Mouse (Mus musculus) brain, embryonic 14.5 days (tissue): ENCODE measurements around the gene Pla2g3. TPM values are rescaled to one million over a fixed set of nuclear protein-coding genes. Genes with fewer than 3 reads are reported as not detected.

Experiments used
- DNase-seq: peaks from one replicate; pipeline ENCODE4 v3.0.0-alpha.2; 2011; ENCODE audit warnings: low read depth
- CTCF ChIP-seq: fragments of 200-500 bp; IDR thresholded peaks from 2 replicates; pipeline ENCODE4 v1.5.1; 2012; ENCODE audit warnings: inconsistent platforms, mild to moderate bottlenecking, moderate library complexity, borderline replicate concordance; ENCODE audit not compliant: insufficient read depth, insufficient read length; ENCODE audit errors: extremely low read depth
- POLR2A ChIP-seq: fragments of 200-500 bp; IDR thresholded peaks from 2 replicates; pipeline ENCODE4 v1.6.1; 2012; ENCODE audit warnings: mild to moderate bottlenecking, inconsistent platforms, borderline replicate concordance; ENCODE audit not compliant: poor library complexity, insufficient read depth, insufficient read length, severe bottlenecking; ENCODE audit errors: extremely low read depth
- polyA plus RNA-seq: library from polyadenylated mRNA; depleted of rRNA; stranded (reverse); fragments of >200 nt; gene quantifications from 2 replicates; pipeline ENCODE4 v1.2.3, GENCODE M21; 2012

Pla2g3 gene
- polyA plus RNA-seq, 1 experiment = 1.3 TPM

DNA sequence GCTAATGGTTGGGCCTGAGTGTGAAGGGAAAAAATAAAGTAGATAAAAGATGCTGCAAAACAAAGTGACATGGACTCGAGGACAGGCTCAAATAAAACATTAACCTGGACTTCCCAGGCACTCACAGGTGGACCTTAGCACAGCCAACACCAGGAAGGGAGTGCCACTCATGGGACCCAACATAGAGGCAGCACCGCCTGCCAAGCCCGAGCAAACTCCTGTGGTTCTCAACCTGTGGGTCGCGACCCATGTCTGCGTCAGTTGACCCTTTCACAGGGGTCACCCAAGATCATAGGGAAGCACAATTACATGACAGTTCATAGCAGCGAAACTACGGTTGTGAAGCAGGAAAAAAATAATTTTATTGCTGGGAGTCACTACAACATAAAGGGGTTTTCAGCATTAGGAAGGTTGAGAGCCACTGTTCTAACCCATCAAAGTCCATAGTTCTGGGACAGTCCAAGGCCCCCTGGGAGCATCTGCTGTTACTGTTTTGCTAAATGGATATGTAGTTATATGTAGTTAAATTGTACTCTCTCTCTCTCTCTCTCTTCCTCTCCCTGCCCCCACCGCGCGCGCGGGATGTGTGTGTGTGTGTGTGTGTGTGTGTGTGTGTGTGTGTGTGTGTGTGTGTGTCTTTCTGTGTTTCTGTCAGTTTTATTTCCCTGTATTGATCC, 29.5 kb upstream of the Pla2g3 start:
- no peak for TF ChIP-seq POLR2A
- no peak for TF ChIP-seq CTCF
- DNase-seq = no peak

DNA sequence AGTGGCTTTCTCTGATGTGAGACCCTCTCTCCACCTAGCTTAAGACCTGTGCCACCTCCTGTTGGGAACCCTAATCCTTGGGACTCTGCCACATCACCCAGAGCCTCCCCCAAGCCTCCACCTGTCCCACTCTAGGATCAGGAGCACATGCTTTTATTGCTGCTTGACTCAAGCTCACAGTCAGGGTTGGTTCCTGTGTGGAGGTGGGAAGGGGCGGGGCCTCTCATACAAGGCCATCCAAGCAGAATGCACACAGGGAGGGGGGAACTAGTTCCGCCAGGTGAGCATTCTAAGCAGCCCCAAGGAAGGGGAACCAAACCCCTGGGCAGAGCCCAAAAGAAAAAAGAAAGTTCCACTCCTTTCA, 29.0 kb upstream of the Pla2g3 start:
- DNase-seq = no peak
- no peak for TF ChIP-seq POLR2A
- TF ChIP-seq CTCF = no peak

DNA sequence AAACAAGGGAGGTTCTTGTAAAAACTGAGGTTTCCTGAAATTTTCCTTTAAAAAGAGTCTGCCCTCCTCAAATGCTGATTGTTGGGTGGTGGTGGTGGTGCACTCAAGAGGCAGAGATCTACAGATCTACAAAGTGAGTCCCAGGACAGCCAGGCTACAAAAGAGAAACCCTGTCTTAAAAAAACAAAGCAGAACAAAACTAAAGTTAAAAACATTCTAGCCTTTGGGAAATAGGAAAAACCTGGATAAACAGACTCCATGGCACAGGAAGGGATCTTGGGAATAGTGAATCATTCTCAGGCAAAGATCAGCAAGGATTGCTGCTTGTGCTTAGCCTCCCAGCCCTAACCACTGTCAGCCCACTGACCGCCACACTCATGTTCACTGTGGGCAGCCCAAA, 25.2 kb upstream of the Pla2g3 start:
- TF ChIP-seq POLR2A = no peak
- no peak for TF ChIP-seq CTCF
- no peak for DNase-seq

DNA sequence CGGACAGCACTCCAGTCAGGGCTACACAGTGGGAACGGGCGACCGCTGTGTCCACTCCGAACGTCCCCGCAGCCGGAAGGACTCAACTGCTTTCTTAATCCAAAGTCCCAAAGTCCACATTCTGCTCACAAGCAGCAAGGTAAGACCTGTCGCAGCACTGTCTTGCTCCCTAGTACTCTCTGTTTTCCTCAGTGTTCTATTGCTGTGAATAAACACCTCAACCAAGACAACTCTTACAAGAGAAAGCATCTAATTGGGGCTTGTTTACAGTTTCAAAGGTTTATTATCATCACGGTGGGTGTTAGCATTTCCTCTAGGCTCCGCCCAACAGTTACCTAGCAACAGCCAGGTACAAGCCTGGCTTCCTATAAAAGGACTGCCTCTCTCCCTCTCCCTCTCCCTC, 16.6 kb upstream of the Pla2g3 start:
- TF ChIP-seq POLR2A (no peak), CTCF (no peak)
- no peak for DNase-seq

DNA sequence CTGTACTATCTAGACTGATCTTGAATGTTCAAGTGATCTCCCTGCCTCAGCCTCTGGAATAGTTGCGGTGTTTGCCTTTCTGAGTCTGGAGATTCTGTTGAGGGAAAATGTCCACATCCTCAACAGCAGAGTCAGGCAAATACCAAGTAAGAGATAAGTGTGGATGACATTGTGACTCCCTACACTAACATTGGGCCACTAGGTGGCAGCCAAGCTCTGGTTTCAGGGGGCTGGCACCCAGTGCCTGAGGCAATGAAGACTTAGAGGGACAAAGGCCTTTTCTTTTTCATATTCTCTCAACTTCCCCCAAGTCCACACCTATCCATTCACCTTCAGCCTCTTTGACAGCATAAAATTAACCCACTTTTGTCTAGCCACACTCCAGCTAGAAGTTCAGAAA, 15.6 kb upstream of the Pla2g3 start:
- TF ChIP-seq CTCF (peak; percentile 90), POLR2A (no peak)
- peak; percentile 89 for DNase-seq

DNA sequence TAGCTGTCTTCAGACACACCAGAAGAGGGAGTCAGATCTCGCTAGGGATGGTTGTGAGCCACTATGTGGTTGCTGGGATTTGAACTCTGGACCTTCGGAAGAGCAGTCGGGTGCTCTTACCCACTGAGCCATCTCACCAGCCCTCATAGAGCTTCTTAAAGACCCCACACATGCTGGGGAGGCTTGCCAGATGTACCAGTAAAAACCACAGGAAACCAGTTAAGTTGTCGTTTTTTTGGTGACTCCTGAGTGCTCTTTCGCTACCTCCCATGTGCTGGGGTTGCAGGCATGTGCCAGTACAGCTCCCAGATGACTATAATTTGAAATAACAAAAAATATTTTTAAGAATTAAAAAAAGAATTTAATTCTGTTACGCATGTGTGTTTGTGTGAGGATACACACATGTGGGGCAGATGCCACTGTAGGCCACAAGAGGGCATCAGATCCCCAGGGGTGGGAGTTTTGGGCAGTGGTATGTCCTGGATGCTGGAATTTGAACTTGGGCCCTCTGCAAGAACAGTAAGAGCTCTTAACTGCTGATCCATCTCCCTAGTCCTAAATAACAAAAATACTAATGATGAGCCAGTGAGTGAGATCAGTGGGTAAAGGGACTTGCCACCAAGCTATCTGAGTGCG, 13.5 kb upstream of the Pla2g3 start:
- DNase-seq = no peak
- TF ChIP-seq POLR2A (no peak), CTCF (peak; percentile 38; the same call in 1 of the 2 replicates)

DNA sequence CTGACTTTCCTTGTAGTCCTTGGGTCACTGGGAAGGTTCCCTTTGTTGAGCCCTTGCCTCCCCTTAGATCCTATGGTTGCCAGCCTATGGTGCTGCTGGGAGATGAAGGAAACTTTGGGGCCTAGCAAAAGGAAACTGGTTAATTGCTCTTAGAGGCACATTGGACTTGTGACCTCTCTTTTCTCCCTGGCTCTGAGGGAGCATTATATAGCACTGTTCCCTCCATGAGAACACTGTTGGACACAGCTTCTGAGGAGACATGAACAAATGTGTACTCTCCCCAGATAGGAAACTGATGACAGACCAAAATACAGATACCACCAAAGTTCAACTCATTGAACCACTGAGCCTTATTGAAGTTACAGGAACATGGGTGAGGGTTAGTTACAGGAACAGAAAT, 12.6 kb upstream of the Pla2g3 start:
- no peak for DNase-seq
- no peak for TF ChIP-seq CTCF
- TF ChIP-seq POLR2A = no peak

DNA sequence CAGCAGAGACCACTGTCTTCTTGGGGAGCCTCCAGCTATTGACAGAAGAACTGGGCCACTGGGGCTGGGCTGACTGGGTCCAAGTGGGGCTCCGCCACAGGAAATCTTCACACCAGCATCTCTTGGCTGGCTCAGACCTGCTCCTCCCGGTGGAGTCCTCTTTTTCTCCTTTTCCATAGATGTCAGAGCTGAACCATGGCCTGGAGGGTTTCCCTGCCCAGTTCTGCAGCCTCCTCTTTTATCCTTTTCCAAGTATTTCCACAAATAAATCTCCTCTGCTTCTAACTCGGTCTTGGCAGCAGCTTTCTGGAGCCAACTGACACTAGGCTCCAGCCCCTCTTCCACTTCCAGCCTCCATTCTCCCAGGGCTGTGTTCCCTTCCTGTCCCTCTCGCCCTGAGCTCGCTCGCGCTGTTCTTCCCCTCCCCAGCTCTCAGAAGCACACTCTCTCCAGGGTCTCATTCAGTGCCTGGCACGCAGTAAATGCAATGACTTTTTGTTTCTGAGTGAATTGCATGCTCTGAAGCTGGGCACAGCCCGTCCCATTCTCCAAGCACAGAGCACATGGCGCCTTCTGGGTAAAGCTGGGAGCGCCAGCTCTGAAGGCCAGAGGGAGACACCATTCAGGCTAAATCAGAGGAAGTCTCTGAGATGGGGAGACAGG, 4.0 kb upstream of the Pla2g3 start:
- no peak for TF ChIP-seq POLR2A
- TF ChIP-seq CTCF = no peak
- peak; percentile 54 for DNase-seq

DNA sequence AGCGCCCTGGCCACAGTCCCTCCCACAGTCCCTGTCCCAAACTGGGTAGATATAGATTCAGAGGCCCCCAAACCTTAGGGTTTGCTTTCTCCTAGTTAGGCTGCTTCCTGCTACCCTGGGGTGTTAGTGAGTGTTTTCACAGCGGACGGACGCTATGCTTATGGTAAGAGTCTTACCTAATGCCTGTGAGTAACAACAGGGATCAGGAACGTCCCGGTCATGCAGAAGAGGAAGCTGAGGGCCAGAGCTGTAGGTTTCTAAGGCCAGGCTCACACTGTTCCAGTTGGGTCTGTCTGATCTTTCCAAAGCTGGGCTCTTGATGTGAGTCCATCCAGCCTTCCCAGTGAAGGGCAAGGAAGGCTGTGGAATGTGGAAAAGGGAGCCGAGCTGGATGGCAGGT, 1.7 kb upstream of the Pla2g3 start:
- DNase-seq = no peak
- TF ChIP-seq POLR2A (no peak), CTCF (no peak)

DNA sequence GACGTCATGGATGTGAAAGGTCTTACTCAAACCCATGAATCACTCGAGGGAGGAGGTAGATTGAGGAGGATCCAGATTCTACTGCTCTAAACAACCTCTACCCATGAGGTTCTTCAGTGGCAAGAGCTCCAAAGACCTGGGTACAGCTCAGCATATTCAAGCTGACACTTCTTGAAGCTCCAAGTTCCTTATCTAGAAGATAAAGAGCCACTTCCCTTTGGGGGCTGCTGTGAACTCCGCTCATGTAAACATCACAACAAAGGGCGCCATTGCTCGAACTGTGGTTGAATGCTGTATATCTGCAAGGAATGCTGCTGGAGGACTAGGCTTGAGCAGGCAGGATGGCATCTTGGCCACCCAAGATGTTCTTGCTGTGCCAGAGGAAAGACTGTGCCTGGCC, 952 bp downstream of the Pla2g3 start:
- TF ChIP-seq CTCF (no peak), POLR2A (no peak)

DNA sequence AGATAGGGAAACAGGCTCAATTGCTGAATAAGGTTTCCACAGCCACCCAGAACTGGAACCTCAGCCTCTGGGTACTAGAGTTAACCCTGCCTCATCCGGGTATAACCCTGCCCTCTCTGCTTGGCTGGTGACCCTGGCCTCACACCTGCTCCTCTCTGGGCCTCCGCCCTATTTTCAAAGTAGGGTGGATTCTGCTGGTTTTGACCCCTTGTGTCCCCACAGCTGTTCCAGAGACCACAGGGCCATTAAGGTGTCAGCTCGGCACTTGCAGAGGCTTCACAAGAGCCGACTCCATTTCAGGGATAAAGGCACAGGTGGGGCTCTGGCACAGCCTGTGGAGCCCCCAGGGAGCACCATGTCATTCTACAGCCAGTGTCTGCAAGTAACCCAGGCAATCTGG, 4.7 kb downstream of the Pla2g3 start:
- TF ChIP-seq CTCF (no peak), POLR2A (no peak)

More for the DNA sequence above, 952 bp downstream of the Pla2g3 start:
- DNase-seq = no peak

DNA sequence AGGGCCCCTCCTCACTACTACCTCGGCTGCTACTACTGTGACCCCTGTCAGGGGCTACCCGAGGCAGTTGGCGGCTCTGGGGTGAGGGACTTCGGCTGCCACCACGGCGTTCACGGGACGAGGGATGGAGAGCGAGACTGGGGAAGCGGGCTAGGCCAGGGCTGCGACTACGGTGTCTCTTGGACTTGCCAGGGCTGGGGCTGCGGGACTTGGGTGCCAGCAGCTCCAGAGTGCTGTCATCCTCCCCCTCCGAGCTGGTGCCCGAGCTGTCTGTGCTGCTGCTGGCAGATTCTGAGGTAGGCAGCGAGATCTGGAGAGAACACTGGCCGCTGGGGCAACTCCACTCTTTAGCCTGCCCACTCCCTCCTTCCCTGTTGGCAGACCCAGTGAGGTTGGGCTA, 6.8 kb downstream of the Pla2g3 start:
- no peak for DNase-seq
- no peak for TF ChIP-seq CTCF
- TF ChIP-seq POLR2A = no peak

More for the DNA sequence above, 4.7 kb downstream of the Pla2g3 start:
- no peak for DNase-seq

DNA sequence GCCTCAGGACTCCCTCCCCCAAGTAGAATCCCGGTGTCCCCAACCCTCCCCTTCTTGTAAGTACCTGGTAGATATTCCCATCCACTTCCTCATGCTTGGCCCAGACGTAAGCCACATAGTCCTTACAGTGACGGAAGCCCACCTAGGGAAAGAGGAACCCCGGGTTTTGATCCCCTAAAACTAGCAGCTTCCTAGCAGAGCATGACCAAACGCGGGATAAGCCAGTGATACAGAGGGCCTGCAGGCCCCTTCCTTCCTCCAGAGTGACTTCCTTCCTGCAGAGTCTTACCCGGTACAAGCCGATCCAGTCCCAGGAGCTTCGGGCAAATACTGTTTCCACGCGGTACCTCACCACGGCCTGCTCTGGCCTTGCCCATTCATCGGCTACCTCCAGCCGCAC, 7.4 kb downstream of the Pla2g3 start:
- TF ChIP-seq POLR2A (no peak), CTCF (no peak)
- no peak for DNase-seq
